In genomic region chr11:119514967-119515636, GRCm38 (mm10) we compare ENCODE assay signal across 8 mouse cellular contexts. TPM values are rescaled to one million over a fixed set of nuclear protein-coding genes. Genes with fewer than 3 reads are reported as not detected.
DNase-seq lines count a peak whose midpoint lies in the region; ATAC-seq and TF ChIP-seq lines count a peak whose summit lies in the region.

No protein-coding gene starts in this region.

- H3K27me3 ChIP-seq in lung, postnatal 0 days (replicated peaks; ENCODE audit: insufficient read depth, low read length), result 0 out of 2 replicates have a peak, but pooled peaks cover 4% of the 10 kb centered on the region
- H3K27me3 ChIP-seq in embryonic facial prominence, embryonic 12.5 days, result peaks cover 28% of the 10 kb centered on the region
- H3K27me3 ChIP-seq in intestine, embryonic 16.5 days (replicated peaks; ENCODE audit: control insufficient read depth, insufficient read depth, low read length), result peaks cover 7% of the 10 kb centered on the region
- H3K27me3 ChIP-seq in stomach, postnatal 0 days (ENCODE audit: control insufficient read depth, insufficient read depth, low read length), result no peaks in the 10 kb centered on the region

- peak; percentile 45 for TF ChIP-seq CTCF in lung, postnatal 0 days (IDR thresholded peaks at IDR 0.05)
- TF ChIP-seq CTCF in stomach, postnatal 0 days (IDR thresholded peaks at IDR 0.05; ENCODE audit: low read depth), result peak; percentile 45

- ATAC-seq in lung, postnatal 0 days, result no peak
- no peak for ATAC-seq in embryonic facial prominence, embryonic 12.5 days (ENCODE audit: insufficient number of reproducible peaks, insufficient read depth, low FRiP score, low TSS enrichment)
- no peak for ATAC-seq in intestine, embryonic 16.5 days
- ATAC-seq in megakaryocyte progenitor cell, adult 5-6 weeks (replicated peaks; ENCODE audit: poor library complexity), result 0 out of 2 replicates have a peak, but pooled peaks have one; percentile 20
- ATAC-seq in stomach, postnatal 0 days (ENCODE audit: low FRiP score, low TSS enrichment), result no peak

- WGBS in lung, postnatal 0 days, result 5% methylated on average over 21 of the region's 21 CpGs
- WGBS in embryonic facial prominence, embryonic 12.5 days, result 3% methylated on average over 21 of the region's 21 CpGs
- 6% methylated on average over 21 of the region's 21 CpGs for WGBS in intestine, embryonic 16.5 days
- WGBS in stomach, postnatal 0 days, result 7% methylated on average over 21 of the region's 21 CpGs

- H3K4me2 ChIP-seq in lung, postnatal 0 days (replicated peaks; ENCODE audit: low read depth, low read length), result no peak overlapping the region
- H3K4me2 ChIP-seq in embryonic facial prominence, embryonic 12.5 days (replicated peaks), result peak overlapping the region; percentile 44
- peak overlapping the region; percentile 47 for H3K4me2 ChIP-seq in intestine, embryonic 16.5 days (ENCODE audit: low read depth, low read length)
- H3K4me2 ChIP-seq in stomach, postnatal 0 days (replicated peaks; ENCODE audit: low read depth), result no peak overlapping the region

- no peaks in the 10 kb centered on the region for H3K9me3 ChIP-seq in lung, postnatal 0 days (ENCODE audit: low read length)
- no peaks in the 10 kb centered on the region for H3K9me3 ChIP-seq in embryonic facial prominence, embryonic 12.5 days
- no peaks in the 10 kb centered on the region for H3K9me3 ChIP-seq in intestine, embryonic 16.5 days (ENCODE audit: control insufficient read depth, low read length)
- no peaks in the 10 kb centered on the region for H3K9me3 ChIP-seq in stomach, postnatal 0 days (ENCODE audit: control insufficient read depth, low read length)

- no peak overlapping the region for H3K9ac ChIP-seq in lung, postnatal 0 days (replicated peaks; ENCODE audit: low read depth)
- H3K9ac ChIP-seq in embryonic facial prominence, embryonic 12.5 days, result 0 out of 2 replicates have a peak overlapping the region, but pooled peaks have one; percentile 30
- H3K9ac ChIP-seq in intestine, embryonic 16.5 days (ENCODE audit: low read depth, low read length), result peak overlapping the region; percentile 30
- no peak overlapping the region for H3K9ac ChIP-seq in stomach, postnatal 0 days (ENCODE audit: low read length)

- H3K27ac ChIP-seq in lung, postnatal 0 days (ENCODE audit: low read length), result no peak overlapping the region
- 0 out of 2 replicates have a peak overlapping the region, but pooled peaks have one; percentile 9 for H3K27ac ChIP-seq in embryonic facial prominence, embryonic 12.5 days
- H3K27ac ChIP-seq in intestine, embryonic 16.5 days (ENCODE audit: low read length), result no peak overlapping the region
- no peak overlapping the region for H3K27ac ChIP-seq in stomach, postnatal 0 days (replicated peaks)

- TF ChIP-seq EP300 in lung, postnatal 0 days (IDR thresholded peaks at IDR 0.05), result no peak
- TF ChIP-seq EP300 in stomach, postnatal 0 days (optimal IDR thresholded peaks at IDR 0.05), result no peak

- H3K4me1 ChIP-seq in lung, postnatal 0 days (ENCODE audit: insufficient read depth, low read depth, low read length), result no peaks in the 10 kb centered on the region
- peaks cover 19% of the 10 kb centered on the region for H3K4me1 ChIP-seq in embryonic facial prominence, embryonic 12.5 days
- peaks cover 5% of the 10 kb centered on the region; the same call in 1 of the 2 replicates for H3K4me1 ChIP-seq in intestine, embryonic 16.5 days (ENCODE audit: control insufficient read depth, insufficient read depth, low read length)
- no peaks in the 10 kb centered on the region for H3K4me1 ChIP-seq in stomach, postnatal 0 days (replicated peaks; ENCODE audit: control insufficient read depth, insufficient read depth)

- DNase-seq in lung, postnatal 0 days (ENCODE audit: low spot score), result no peak
- DNase-seq in lung, postnatal 36 days, result no peak
- DNase-seq in stomach, postnatal 0 days (ENCODE audit: low spot score), result no peak
- DNase-seq in ovary, postnatal 10 days (ENCODE audit: low spot score), result no peak
- DNase-seq in kidney, adult 11 months, result no peak

- no peaks in the 10 kb centered on the region for H3K36me3 ChIP-seq in lung, postnatal 0 days (ENCODE audit: insufficient read depth, low read length)
- H3K36me3 ChIP-seq in embryonic facial prominence, embryonic 12.5 days, result no peaks in the 10 kb centered on the region
- H3K36me3 ChIP-seq in intestine, embryonic 16.5 days (ENCODE audit: control insufficient read depth, insufficient read depth, low read length), result no peaks in the 10 kb centered on the region
- no peaks in the 10 kb centered on the region for H3K36me3 ChIP-seq in stomach, postnatal 0 days (ENCODE audit: control insufficient read depth, insufficient read depth, low read length)

- no peak overlapping the region for H3K4me3 ChIP-seq in lung, postnatal 0 days (ENCODE audit: low read depth, low read length)
- peak overlapping the region; percentile 19 for H3K4me3 ChIP-seq in embryonic facial prominence, embryonic 12.5 days
- no peak overlapping the region for H3K4me3 ChIP-seq in intestine, embryonic 16.5 days (ENCODE audit: low read length)
- no peak overlapping the region for H3K4me3 ChIP-seq in stomach, postnatal 0 days (ENCODE audit: low read depth, low read length)

RNA-seq across cellular contexts. Expression of gene Endov, which starts 24.0 kb away (rescaled TPM):
- polyA plus RNA-seq in lung, postnatal 0 days (2015; fragmentation: Nextera tagmentation; extraction: Ambion mirVana), result 10.2 and 10.3 TPM in 2 replicates
- polyA plus RNA-seq in embryonic facial prominence, embryonic 12.5 days (2016; fragmentation: Nextera tagmentation; extraction: Ambion mirVana), result 19.1 and 22.4 TPM in 2 replicates
- polyA plus RNA-seq in intestine, embryonic 16.5 days (2015; fragmentation: Nextera tagmentation; extraction: Ambion mirVana), result 15.1 and 15.2 TPM in 2 replicates
- 3.1 and 6.4 TPM in 2 replicates for total RNA-seq in megakaryocyte progenitor cell, adult 5-6 weeks (2015)
- 6.7 and 8.7 TPM in 2 replicates for total RNA-seq in megakaryocyte progenitor cell, adult 5-6 weeks (2017)
- 9.2 and 12.8 TPM in 2 replicates for polyA plus RNA-seq in stomach, postnatal 0 days (2015; fragmentation: Nextera tagmentation; extraction: Ambion mirVana)

RNA-seq across cellular contexts. Expression of gene Nptx1, which starts 32.5 kb away (rescaled TPM):
- 1.7 and 2.1 TPM in 2 replicates for polyA plus RNA-seq in lung, postnatal 0 days (2015; fragmentation: Nextera tagmentation; extraction: Ambion mirVana)
- polyA plus RNA-seq in embryonic facial prominence, embryonic 12.5 days (2016; fragmentation: Nextera tagmentation; extraction: Ambion mirVana), result 2.0 and 2.4 TPM in 2 replicates
- 0.56 and 0.65 TPM in 2 replicates for polyA plus RNA-seq in intestine, embryonic 16.5 days (2015; fragmentation: Nextera tagmentation; extraction: Ambion mirVana)
- not detected in 2 replicates for total RNA-seq in megakaryocyte progenitor cell, adult 5-6 weeks (2015)
- total RNA-seq in megakaryocyte progenitor cell, adult 5-6 weeks (2017), result not detected in 2 replicates
- polyA plus RNA-seq in stomach, postnatal 0 days (2015; fragmentation: Nextera tagmentation; extraction: Ambion mirVana), result 0.13 and 0.16 TPM in 2 replicates

Comparison
In these comparisons a context has a peak if more than half of its experiments do, and no peak if none do; other contexts are left out.
1. H3K4me2 ChIP-seq: peak in embryonic facial prominence, embryonic 12.5 days (single experiment) and intestine, embryonic 16.5 days (single experiment); none in lung, postnatal 0 days (single experiment) and stomach, postnatal 0 days (single experiment).
2. H3K9ac ChIP-seq: peak in embryonic facial prominence, embryonic 12.5 days (single experiment) and intestine, embryonic 16.5 days (single experiment); none in lung, postnatal 0 days (single experiment) and stomach, postnatal 0 days (single experiment).